Mouse (Mus musculus): ENCODE data around the gene Pld6. TPM values are rescaled to one million over a fixed set of nuclear protein-coding genes. Genes with fewer than 3 reads are reported as not detected.

Pld6 gene
- polyA plus RNA-seq, 1 experiment from 2014 or later, result 6.7 TPM

GRCm38 (mm10) chr11:59809670-59810474 is 22.4 kb upstream of the Pld6 start, which contains the start of gene Flcn:
Gene Flcn, minus strand, starts transcription at chr11:59810016.
- Histone ChIP-seq H3K9ac (replicated peaks; ENCODE audit: low read depth, low read length) (peak within 1 kb of the TSS; percentile 93), H3K9me3 (ENCODE audit: control insufficient read depth, low read length) (no peaks in the 10 kb centered on the region), H3K4me2 (ENCODE audit: low read length) (peak within 1 kb of the TSS; percentile 75), H3K36me3 (ENCODE audit: control insufficient read depth, insufficient read depth) (no peaks in the 10 kb centered on the region), H3K27me3 (replicated peaks; ENCODE audit: control insufficient read depth, insufficient read depth, low read length) (no peaks in the 10 kb centered on the region), H3K4me3 (replicated peaks; ENCODE audit: low read length) (peak within 1 kb of the TSS; percentile 57), H3K27ac (ENCODE audit: low read length) (peak within 1 kb of the TSS; percentile 98), H3K4me1 (replicated peaks; ENCODE audit: control insufficient read depth, insufficient read depth, low read length) (peaks cover 11% of the 10 kb centered on the region)
- peak; percentile 98 for ATAC-seq
- WGBS, result under 1% methylated on average over 52 of the region's 52 CpGs

GRCm38 (mm10) chr11:59809071-59809669 is 21.7 kb upstream of the Pld6 start:
- Histone ChIP-seq H3K9me3 (ENCODE audit: control insufficient read depth, low read length) (no peaks in the 10 kb centered on the region), H3K4me2 (ENCODE audit: low read length) (peak overlapping the region; percentile 75), H3K27ac (ENCODE audit: low read length) (peak overlapping the region; percentile 98; the same call in 1 of the 2 replicates), H3K4me1 (replicated peaks; ENCODE audit: control insufficient read depth, insufficient read depth, low read length) (peaks cover 11% of the 10 kb centered on the region), H3K4me3 (replicated peaks; ENCODE audit: low read length) (peak overlapping the region; percentile 57), H3K9ac (replicated peaks; ENCODE audit: low read depth, low read length) (peak overlapping the region; percentile 93), H3K27me3 (replicated peaks; ENCODE audit: control insufficient read depth, insufficient read depth, low read length) (no peaks in the 10 kb centered on the region), H3K36me3 (ENCODE audit: control insufficient read depth, insufficient read depth) (no peaks in the 10 kb centered on the region)
- peak; percentile 20 for ATAC-seq
- 1% methylated on average over 15 of the region's 15 CpGs for WGBS

GRCm38 (mm10) chr11:59808170-59808960 is 20.9 kb upstream of the Pld6 start:
- no peak overlapping the region for H3K27ac ChIP-seq (ENCODE audit: low read length)
- 68% methylated on average over 14 of the region's 14 CpGs for WGBS
- no peak for ATAC-seq

GRCm38 (mm10) chr11:59805656-59806055 is 18.2 kb upstream of the Pld6 start:
- 98% methylated on average over 2 of the region's 2 CpGs for WGBS
- no peak for ATAC-seq
- H3K4me1 ChIP-seq (replicated peaks; ENCODE audit: control insufficient read depth, insufficient read depth, low read length), result peaks cover 9% of the 10 kb centered on the region
- no peak overlapping the region for H3K27ac ChIP-seq (ENCODE audit: low read length)
- H3K9me3 ChIP-seq (ENCODE audit: control insufficient read depth, low read length), result no peaks in the 10 kb centered on the region
- H3K4me3 ChIP-seq (replicated peaks; ENCODE audit: low read length), result no peak overlapping the region
- no peak overlapping the region for H3K4me2 ChIP-seq (ENCODE audit: low read length)
- H3K9ac ChIP-seq (replicated peaks; ENCODE audit: low read depth, low read length), result no peak overlapping the region
- H3K36me3 ChIP-seq (ENCODE audit: control insufficient read depth, insufficient read depth), result peaks cover 11% of the 10 kb centered on the region
- no peaks in the 10 kb centered on the region for H3K27me3 ChIP-seq (replicated peaks; ENCODE audit: control insufficient read depth, insufficient read depth, low read length)

More at GRCm38 (mm10) chr11:59808170-59808960, 20.9 kb upstream of the Pld6 start:
- Histone ChIP-seq H3K9ac (replicated peaks; ENCODE audit: low read depth, low read length) (peak overlapping the region; percentile 93; the same call in 1 of the 2 replicates), H3K4me2 (ENCODE audit: low read length) (peak overlapping the region; percentile 75), H3K4me1 (replicated peaks; ENCODE audit: control insufficient read depth, insufficient read depth, low read length) (peaks cover 11% of the 10 kb centered on the region), H3K36me3 (ENCODE audit: control insufficient read depth, insufficient read depth) (no peaks in the 10 kb centered on the region; the same call in 1 of the 2 replicates), H3K27me3 (replicated peaks; ENCODE audit: control insufficient read depth, insufficient read depth, low read length) (no peaks in the 10 kb centered on the region), H3K9me3 (ENCODE audit: control insufficient read depth, low read length) (no peaks in the 10 kb centered on the region), H3K4me3 (replicated peaks; ENCODE audit: low read length) (peak overlapping the region; percentile 57)

- 92% methylated on average over 1 of the region's 1 CpGs for WGBS
- Histone ChIP-seq H3K36me3 (ENCODE audit: control insufficient read depth, insufficient read depth) (peaks cover 15% of the 10 kb centered on the region), H3K4me1 (replicated peaks; ENCODE audit: control insufficient read depth, insufficient read depth, low read length) (peaks cover 9% of the 10 kb centered on the region)
Observed at GRCm38 (mm10) chr11:59805256-59805655, 17.8 kb upstream of the Pld6 start.

GRCm38 (mm10) chr11:59804409-59805110 is 17.1 kb upstream of the Pld6 start:
- ATAC-seq, result no peak
- Histone ChIP-seq H3K4me3 (replicated peaks; ENCODE audit: low read length) (no peak overlapping the region), H3K9ac (replicated peaks; ENCODE audit: low read depth, low read length) (no peak overlapping the region), H3K27ac (ENCODE audit: low read length) (no peak overlapping the region), H3K4me2 (ENCODE audit: low read length) (no peak overlapping the region), H3K4me1 (replicated peaks; ENCODE audit: control insufficient read depth, insufficient read depth, low read length) (peaks cover 9% of the 10 kb centered on the region), H3K27me3 (replicated peaks; ENCODE audit: control insufficient read depth, insufficient read depth, low read length) (no peaks in the 10 kb centered on the region), H3K9me3 (ENCODE audit: control insufficient read depth, low read length) (no peaks in the 10 kb centered on the region), H3K36me3 (ENCODE audit: control insufficient read depth, insufficient read depth) (peaks cover 21% of the 10 kb centered on the region)
- WGBS, result 93% methylated on average over 22 of the region's 22 CpGs

More at GRCm38 (mm10) chr11:59805256-59805655, 17.8 kb upstream of the Pld6 start:
- Histone ChIP-seq H3K27me3 (replicated peaks; ENCODE audit: control insufficient read depth, insufficient read depth, low read length) (no peaks in the 10 kb centered on the region), H3K4me3 (replicated peaks; ENCODE audit: low read length) (no peak overlapping the region), H3K9ac (replicated peaks; ENCODE audit: low read depth, low read length) (no peak overlapping the region), H3K4me2 (ENCODE audit: low read length) (no peak overlapping the region), H3K27ac (ENCODE audit: low read length) (no peak overlapping the region), H3K9me3 (ENCODE audit: control insufficient read depth, low read length) (no peaks in the 10 kb centered on the region)
- no peak for ATAC-seq

GRCm38 (mm10) chr11:59803516-59803915 is 16.1 kb upstream of the Pld6 start:
- Histone ChIP-seq H3K27ac (ENCODE audit: low read length) (no peak overlapping the region), H3K9ac (replicated peaks; ENCODE audit: low read depth, low read length) (no peak overlapping the region), H3K4me2 (ENCODE audit: low read length) (no peak overlapping the region), H3K36me3 (ENCODE audit: control insufficient read depth, insufficient read depth) (peaks cover 31% of the 10 kb centered on the region), H3K27me3 (replicated peaks; ENCODE audit: control insufficient read depth, insufficient read depth, low read length) (no peaks in the 10 kb centered on the region), H3K4me1 (replicated peaks; ENCODE audit: control insufficient read depth, insufficient read depth, low read length) (peaks cover 2% of the 10 kb centered on the region), H3K4me3 (replicated peaks; ENCODE audit: low read length) (no peak overlapping the region), H3K9me3 (ENCODE audit: control insufficient read depth, low read length) (no peaks in the 10 kb centered on the region)
- 92% methylated on average over 14 of the region's 14 CpGs for WGBS
- ATAC-seq, result no peak

- H3K4me2 ChIP-seq (ENCODE audit: low read length), result no peak overlapping the region
- H3K4me3 ChIP-seq (replicated peaks; ENCODE audit: low read length), result no peak overlapping the region
- H3K36me3 ChIP-seq (ENCODE audit: control insufficient read depth, insufficient read depth), result peaks cover 42% of the 10 kb centered on the region
- no peaks in the 10 kb centered on the region for H3K27me3 ChIP-seq (replicated peaks; ENCODE audit: control insufficient read depth, insufficient read depth, low read length)
- no peaks in the 10 kb centered on the region for H3K4me1 ChIP-seq (replicated peaks; ENCODE audit: control insufficient read depth, insufficient read depth, low read length)
- ATAC-seq, result no peak
- no peak overlapping the region for H3K9ac ChIP-seq (replicated peaks; ENCODE audit: low read depth, low read length)
- H3K9me3 ChIP-seq (ENCODE audit: control insufficient read depth, low read length), result no peaks in the 10 kb centered on the region
- WGBS, result 96% methylated on average over 8 of the region's 8 CpGs
- no peak overlapping the region for H3K27ac ChIP-seq (ENCODE audit: low read length)
Observed at GRCm38 (mm10) chr11:59801881-59802280, 14.4 kb upstream of the Pld6 start.
